In the genomic region with DNA sequence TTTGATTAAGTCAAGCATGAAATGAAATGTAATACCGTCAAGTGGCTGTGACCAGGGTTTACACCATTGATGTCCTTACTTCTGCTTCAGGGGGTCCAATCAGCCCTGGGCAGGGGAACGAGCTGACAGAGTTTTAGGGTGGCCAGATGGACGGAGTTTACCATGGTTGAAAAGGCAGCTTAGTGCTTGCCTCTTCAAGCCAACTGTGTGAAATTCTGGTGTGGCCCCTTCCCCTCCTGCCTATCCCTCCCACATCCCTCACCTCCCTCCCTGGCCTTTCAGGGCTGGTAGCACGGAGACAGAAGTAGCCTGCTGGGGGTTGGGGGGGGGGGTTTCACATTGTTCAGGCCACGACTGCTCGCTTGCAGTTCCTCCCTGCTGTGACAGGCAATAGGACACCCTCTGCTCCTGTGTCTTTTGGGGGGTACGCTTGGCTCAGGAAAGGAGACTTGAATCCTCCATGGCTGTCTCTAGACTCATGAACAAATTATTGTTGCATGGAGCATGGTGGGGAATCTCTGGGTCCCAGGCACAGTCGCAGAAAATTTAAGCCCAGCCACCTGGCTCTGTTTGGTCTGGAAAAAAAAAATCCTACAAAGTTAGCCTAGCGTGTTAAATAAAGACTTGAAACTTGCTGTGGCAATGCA, we compare ENCODE assay signal across 15 mouse cellular contexts.
A peak's percentile ranks its signal among the peaks of the same experiment; 100 is the strongest.
DNase-seq lines count a peak whose midpoint lies in the region; ATAC-seq lines count a peak whose summit lies in the region.
"Had no signal": no experiment of that assay in that cellular context is flagged by ENCODE, and none has a peak within 500 bp of the region (broad histone marks: within the 10 kb centered on the region; RNA-seq: fewer than 3 reads in every experiment).

No protein-coding gene starts in this region.

- no peaks in the 10 kb centered on the region for H3K9me3 ChIP-seq in midbrain, embryonic 10.5 days (replicated peaks)
- no peaks in the 10 kb centered on the region for H3K9me3 ChIP-seq in midbrain, embryonic 15.5 days
- no peaks in the 10 kb centered on the region for H3K9me3 ChIP-seq in hindbrain, embryonic 15.5 days
- H3K9me3 ChIP-seq: heart, embryonic 15.5 days; limb, embryonic 12.5 days had no signal

- no peaks in the 10 kb centered on the region for H3K36me3 ChIP-seq in midbrain, embryonic 10.5 days
- no peaks in the 10 kb centered on the region for H3K36me3 ChIP-seq in midbrain, embryonic 15.5 days (replicated peaks)
- H3K36me3 ChIP-seq in hindbrain, embryonic 15.5 days = no peaks in the 10 kb centered on the region
- H3K36me3 ChIP-seq: heart, embryonic 15.5 days; limb, embryonic 12.5 days had no signal

- H3K27ac ChIP-seq in midbrain, embryonic 10.5 days (replicated peaks) = peak overlapping the region; percentile 77
- no peak overlapping the region for H3K27ac ChIP-seq in midbrain, embryonic 15.5 days
- H3K27ac ChIP-seq in hindbrain, embryonic 15.5 days (replicated peaks) = no peak overlapping the region
- H3K27ac ChIP-seq: heart, embryonic 15.5 days; layer of hippocampus, adult 2 months; limb, embryonic 12.5 days had no signal

- H3K9ac ChIP-seq in midbrain, embryonic 15.5 days = no peak overlapping the region
- H3K9ac ChIP-seq in hindbrain, embryonic 15.5 days = no peak overlapping the region
- H3K9ac ChIP-seq: heart, embryonic 15.5 days; limb, embryonic 12.5 days had no signal

- peaks cover 72% of the 10 kb centered on the region for H3K4me1 ChIP-seq in midbrain, embryonic 10.5 days
- peaks cover 17% of the 10 kb centered on the region; the same call in 1 of the 2 replicates for H3K4me1 ChIP-seq in midbrain, embryonic 15.5 days
- H3K4me1 ChIP-seq in hindbrain, embryonic 15.5 days (replicated peaks) = peaks cover 11% of the 10 kb centered on the region
- H3K4me1 ChIP-seq: heart, embryonic 15.5 days had no signal

- DNase-seq in cerebellum, postnatal 14 days = peak; percentile 33 to 35
- peak; percentile 74 for DNase-seq in midbrain, embryonic 10.5 days (ENCODE audit: low spot score)
- DNase-seq in retina, embryonic 14.5 days (ENCODE audit: low spot score) = peak; percentile 79
- DNase-seq in cerebellum, adult 11 months = no peak
- no peak for DNase-seq in left cerebral cortex, postnatal 14 days (ENCODE audit: low spot score in 2 of 2)
- DNase-seq: adrenal gland, postnatal 10 days; right cerebral cortex, postnatal 25 days; thymus, adult 2 months had no signal

- intact Hi-C loops in left cerebral cortex, postnatal 14 days (cut with DNase I) = no loop called here

- peaks cover 98% of the 10 kb centered on the region for H3K27me3 ChIP-seq in midbrain, embryonic 10.5 days (ENCODE audit: low read depth, poor library complexity, severe bottlenecking)
- peaks cover 32% of the 10 kb centered on the region for H3K27me3 ChIP-seq in midbrain, embryonic 15.5 days (replicated peaks)
- peaks cover 34% of the 10 kb centered on the region for H3K27me3 ChIP-seq in hindbrain, embryonic 15.5 days

- H3K4me3 ChIP-seq in midbrain, embryonic 10.5 days = peak overlapping the region; percentile 12; the same call in 1 of the 2 replicates
- no peak overlapping the region for H3K4me3 ChIP-seq in midbrain, embryonic 15.5 days
- H3K4me3 ChIP-seq in hindbrain, embryonic 15.5 days = no peak overlapping the region
- H3K4me3 ChIP-seq: heart, embryonic 15.5 days; layer of hippocampus, adult 2 months; limb, embryonic 12.5 days had no signal

- 5% methylated on average over 9 of the region's 9 CpGs for WGBS in midbrain, embryonic 10.5 days
- 7% methylated on average over 9 of the region's 9 CpGs for WGBS in midbrain, embryonic 15.5 days
- WGBS in hindbrain, embryonic 15.5 days = 10% methylated on average over 9 of the region's 9 CpGs

- no peak for ATAC-seq in cerebellum, adult (ENCODE audit: insufficient number of reproducible peaks, low FRiP score, low TSS enrichment)
- ATAC-seq in midbrain, embryonic 15.5 days (replicated peaks) = no peak
- 0 out of 2 replicates have a peak, but pooled peaks have one; percentile 61 for ATAC-seq in hindbrain, embryonic 15.5 days (ENCODE audit: low FRiP score, low read depth)
- ATAC-seq: intestine, embryonic 16.5 days had no signal

- H3K4me2 ChIP-seq in midbrain, embryonic 15.5 days = no peak overlapping the region
- no peak overlapping the region for H3K4me2 ChIP-seq in hindbrain, embryonic 15.5 days
- H3K4me2 ChIP-seq: heart, embryonic 15.5 days; limb, embryonic 12.5 days had no signal

Comparison
In these comparisons a context has a peak if more than half of its experiments do, and no peak if none do; other contexts are left out.
1. DNase-seq: peak in cerebellum, postnatal 14 days (2 of 2), midbrain, embryonic 10.5 days (single experiment) and retina, embryonic 14.5 days (single experiment); none in cerebellum, adult 11 months (single experiment) and left cerebral cortex, postnatal 14 days (0 of 2).